Mouse (Mus musculus) left cerebral cortex, postnatal 10 days (tissue): ENCODE data around the gene Mstn. TPM values are rescaled to one million over a fixed set of nuclear protein-coding genes. Genes with fewer than 3 reads are reported as not detected.

Experiments
- DNase-seq, 2 experiments: peaks; one replicate each; pipeline ENCODE4 v3.0.0; 2021 to 2022; ENCODE audit warnings: low spot score in 2 of 2, mixed read lengths in 1 of 2; ENCODE audit errors: extremely low spot score in 1 of 2
- intact Hi-C: fragments of 180-260 bp; cut with DNase I; formaldehyde crosslinking; loops from one replicate; pipeline ENCODE4 v1.15.1; 2025
- total RNA-seq, 2 experiments: library from RNA; stranded (reverse); gene quantifications; 2 replicates each; pipeline ENCODE4 v1.2.3; 2021

The Mstn gene
- total RNA-seq = 1 to 10 TPM; 1.7 to 2.0 TPM

DNA sequence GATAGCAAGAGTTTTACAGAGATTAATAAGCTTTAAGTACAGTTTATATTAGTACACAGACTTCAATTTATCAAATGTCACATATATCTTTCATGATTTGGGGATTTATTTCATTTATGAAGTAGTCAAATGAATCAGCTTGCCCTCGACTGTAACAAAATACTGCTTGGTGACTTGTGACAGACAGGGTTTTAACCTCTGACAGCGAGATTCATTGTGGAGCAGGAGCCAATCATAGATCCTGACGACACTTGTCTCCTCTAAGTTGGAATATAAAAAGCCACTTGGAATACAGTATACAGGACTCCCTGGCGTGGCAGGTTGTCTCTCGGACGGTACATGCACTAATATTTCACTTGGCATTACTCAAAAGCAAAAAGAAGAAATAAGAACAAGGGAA is at the start of gene Mstn:
TSS of gene Mstn (plus strand) at position 301 of the 400 bp plus-strand sequence.
- intact Hi-C loops = loop anchor here (5.0 kb wide), 1 partner anchor 291 kb away; the partner anchor contains the start of genes Asdurf, Asnsd1 and Gm28551
- DNase-seq = no peak

- intact Hi-C loops = no loop called here
- peak in 1 of 2 experiments; percentile 59 for DNase-seq
Measured at GRCm38 (mm10) chr1:53014716-53015115, 46.7 kb upstream of the Mstn start.

DNA sequence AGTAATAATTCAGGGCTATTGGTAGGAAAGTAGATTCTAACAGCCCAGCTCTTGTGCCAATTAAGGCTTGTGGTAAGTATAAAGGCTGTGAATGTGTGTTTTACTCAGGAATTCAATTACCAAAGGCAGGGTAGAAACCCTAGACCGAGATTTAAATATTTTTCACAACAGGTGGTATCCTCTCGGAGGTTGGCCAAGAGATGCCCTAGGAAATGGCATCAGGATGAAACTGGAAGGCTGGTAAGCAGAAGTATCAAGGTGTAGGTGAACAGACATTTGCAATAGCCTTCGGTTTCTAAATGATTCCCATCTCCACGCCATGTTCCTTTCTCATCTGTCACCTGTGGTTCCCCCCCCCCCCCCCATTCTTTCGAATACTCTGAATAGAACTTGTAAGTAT is 45.8 kb upstream of the Mstn start:
- intact Hi-C loops = no loop called here

DNA sequence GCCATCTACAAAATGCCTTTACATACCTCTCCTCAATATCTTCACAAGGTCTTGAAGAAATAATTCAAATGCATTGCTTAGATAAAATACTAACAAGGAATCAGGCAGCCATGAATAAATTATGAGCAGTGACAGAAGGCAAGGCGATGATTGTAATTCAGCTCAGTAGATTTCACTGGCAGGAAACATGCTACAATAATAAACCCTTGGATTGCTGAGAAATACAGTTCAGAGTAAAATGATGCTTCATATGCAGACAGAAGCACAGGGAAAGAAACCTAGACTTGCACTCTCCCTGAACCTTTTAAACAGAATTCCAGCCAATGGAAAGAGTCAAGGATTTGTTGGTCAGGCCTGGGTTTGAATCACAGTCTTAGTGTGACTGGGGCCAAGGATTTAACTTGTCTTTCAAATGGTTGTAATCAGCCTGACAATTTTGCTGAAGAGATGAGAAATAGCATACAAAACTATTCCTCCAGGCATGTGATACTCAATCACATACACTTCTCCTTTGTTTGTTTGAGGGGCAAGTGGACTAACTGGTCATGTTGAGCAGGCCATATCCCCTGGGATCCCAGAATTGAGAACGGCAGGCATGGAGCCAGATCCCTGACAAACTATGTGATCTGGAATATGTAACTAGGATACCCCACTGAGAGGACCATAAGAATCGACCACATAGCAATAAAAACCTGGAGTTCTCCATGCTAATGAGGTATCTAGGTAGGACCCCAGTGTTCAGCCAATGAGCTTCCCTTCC is 42.5 kb upstream of the Mstn start:
- DNase-seq = peak in 1 of 2 experiments; percentile 17
- intact Hi-C loops = no loop called here

More for the DNA sequence above, 45.8 kb upstream of the Mstn start:
- no peak for DNase-seq

DNA sequence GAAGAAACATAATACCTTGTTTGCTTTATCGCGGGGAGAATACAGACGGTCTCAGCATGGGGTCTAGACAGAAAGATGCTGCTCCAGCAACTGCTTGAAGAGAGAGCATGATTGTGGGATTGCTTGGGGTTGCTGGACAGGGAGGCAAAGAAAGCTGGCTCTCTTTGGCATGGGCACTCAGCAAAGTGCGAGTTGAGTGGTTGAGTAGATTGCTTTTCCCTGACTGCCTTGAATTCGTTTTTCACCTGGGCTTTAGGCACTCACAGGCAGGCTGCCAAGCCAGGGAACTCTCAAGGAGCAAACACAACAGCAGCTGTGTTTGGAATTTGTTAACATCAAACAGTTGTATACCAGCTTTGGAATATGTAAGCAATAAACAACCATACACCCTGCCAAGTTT is 41.4 kb upstream of the Mstn start, which contains the start of gene 1700019D03Rik:
TSS of gene 1700019D03Rik (minus strand) at position 101 of the 400 bp plus-strand sequence.
- no peak for DNase-seq

DNA sequence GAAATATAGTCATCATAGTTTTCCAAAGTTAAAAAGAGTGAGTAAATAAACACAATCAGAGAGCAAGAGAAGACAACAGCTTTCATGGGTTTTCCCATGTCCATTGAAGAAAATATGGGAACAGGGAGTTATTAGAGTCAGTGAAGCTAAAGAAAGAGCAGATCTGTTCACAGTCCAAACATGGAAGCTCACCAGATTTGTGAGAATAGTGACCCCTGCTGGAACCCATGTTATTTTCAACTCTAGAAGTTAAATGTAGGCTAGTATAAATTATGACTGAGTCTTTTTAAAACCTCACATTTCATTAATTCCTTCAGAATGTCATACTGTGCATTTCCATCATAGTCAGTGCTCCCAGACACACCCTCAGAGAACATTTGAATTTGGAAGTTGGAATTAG is 28.9 kb upstream of the Mstn start:
- intact Hi-C loops = loop anchor here (5.0 to 10.0 kb wide), 3 partner anchors 78 to 728 kb away; no protein-coding TSS in a partner anchor
- DNase-seq = peak in 1 of 2 experiments; percentile 34

More for the DNA sequence above, 41.4 kb upstream of the Mstn start, which contains the start of gene 1700019D03Rik:
- intact Hi-C loops = no loop called here

- intact Hi-C loops = loop anchor here (10.0 kb wide), 2 partner anchors 83 to 733 kb away; no protein-coding TSS in a partner anchor
- no peak for DNase-seq
Measured at GRCm38 (mm10) chr1:53037443-53037871, 24.0 kb upstream of the Mstn start.

DNA sequence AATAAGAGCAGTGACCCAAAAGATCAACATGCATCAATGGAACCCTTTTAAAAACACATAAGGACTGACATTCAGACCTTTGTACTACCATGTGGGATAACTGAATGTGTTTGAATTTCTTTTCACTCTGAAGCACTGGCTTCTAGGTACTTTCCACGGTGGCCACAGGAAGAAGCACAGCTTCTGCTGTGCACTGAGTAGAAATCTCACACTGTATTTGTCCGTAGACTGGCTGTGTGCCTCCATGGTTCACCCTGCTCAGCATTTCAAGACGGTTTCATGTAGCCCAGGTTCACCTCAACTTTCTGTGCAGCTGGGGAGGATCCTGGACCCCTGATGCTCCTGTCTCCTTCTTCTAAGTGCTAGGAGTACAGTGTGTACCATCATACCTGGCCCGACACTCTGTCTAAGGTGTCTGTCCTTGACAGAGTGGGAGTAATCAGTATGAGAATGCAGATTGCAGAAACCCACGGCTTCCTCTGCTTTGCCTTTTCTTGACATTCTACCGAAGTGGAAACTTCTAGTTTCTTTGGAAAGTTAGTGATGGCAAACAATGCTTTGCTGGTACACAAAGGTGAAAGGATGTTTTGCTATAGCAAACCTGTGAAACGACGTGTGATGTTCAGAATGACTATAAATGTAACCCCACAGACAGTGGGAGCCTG is 11.5 kb upstream of the Mstn start:
- intact Hi-C loops = no loop called here
- DNase-seq = no peak

DNA sequence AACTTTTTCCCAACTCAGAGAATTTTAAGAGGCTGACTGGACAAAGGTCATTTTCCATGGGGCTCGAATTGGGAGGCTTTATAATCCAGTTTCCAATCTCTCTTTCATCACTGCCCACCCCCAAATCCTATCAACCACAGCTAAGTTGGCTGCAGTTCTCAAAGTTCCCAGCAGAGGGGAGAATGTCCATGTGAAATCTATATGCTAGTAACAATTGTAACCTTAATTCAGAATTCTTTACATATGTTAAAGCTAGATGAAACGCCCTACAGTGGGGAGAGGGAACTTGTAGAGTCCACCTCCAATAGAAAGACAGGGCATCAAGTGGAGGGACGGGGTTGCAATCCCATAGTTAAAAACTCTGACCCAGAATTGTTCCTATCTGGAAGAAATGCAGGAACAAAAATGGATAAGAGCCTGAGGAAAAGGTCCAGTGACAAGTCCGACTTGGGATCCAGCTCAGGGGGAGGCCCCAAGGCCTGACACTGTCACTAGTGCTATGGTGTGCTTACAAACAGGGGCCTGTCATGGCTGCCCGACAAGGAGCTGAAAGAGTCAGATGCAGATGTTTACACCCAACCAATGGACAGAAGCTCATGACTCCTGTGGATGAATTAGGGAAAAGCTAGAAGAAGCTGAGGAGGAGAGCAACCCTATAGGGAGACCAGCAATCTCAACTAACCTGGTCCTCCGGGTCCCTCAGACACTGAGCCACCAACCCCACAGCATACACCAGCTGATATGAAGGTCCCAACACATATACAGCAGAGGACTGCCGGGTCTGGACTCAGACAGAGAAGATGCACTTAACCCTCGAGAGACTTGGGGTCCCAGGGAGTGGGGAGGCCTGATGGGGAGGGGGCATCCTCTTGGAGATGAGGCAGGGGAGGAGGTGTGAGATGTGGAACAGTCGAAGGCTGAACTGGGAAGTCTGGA is 8.1 kb upstream of the Mstn start:
- DNase-seq = peak; percentile 61 to 62
- intact Hi-C loops = loop anchor here (2.0 kb wide), 1 partner anchor 219 kb away; no protein-coding TSS in a partner anchor

DNA sequence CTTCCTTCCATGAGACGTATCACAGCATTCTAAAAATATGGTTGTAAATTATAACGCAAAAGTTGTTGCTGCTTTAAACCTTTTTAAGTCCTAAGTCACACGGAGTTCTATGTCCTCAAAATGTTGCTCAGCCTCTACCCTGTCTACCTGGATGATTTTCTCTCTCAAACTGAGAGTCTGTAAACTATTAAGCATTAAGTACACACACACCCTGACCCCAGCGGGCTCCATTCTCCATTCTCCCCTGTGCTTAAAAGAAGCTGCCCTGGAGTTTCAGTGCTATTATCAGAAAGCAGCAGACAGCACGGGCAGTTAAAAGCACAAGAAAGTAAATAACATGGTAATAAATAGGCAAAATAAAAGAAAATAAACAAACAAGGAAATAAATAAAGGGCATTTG is 2.3 kb upstream of the Mstn start:
- no peak for DNase-seq
- intact Hi-C loops = no loop called here

- DNase-seq = no peak
- intact Hi-C loops = loop anchor here (5.0 kb wide), 1 partner anchor 292 kb away; the partner anchor contains the start of genes Asdurf, Asnsd1 and Gm28551
Measured at GRCm38 (mm10) chr1:53060499-53060898, 941 bp upstream of the Mstn start.

- intact Hi-C loops = loop anchor here (5.0 kb wide), 1 partner anchor 290 kb away; the partner anchor contains the start of genes Asdurf, Asnsd1 and Gm28551
- DNase-seq = peak in 1 of 2 experiments; percentile 69
Measured at GRCm38 (mm10) chr1:53061871-53062608, 600 bp downstream of the Mstn start.

- no peak for DNase-seq
- intact Hi-C loops = loop anchor here (5.0 kb wide), 1 partner anchor 288 kb away; the partner anchor contains the start of genes Asdurf, Asnsd1 and Gm28551
Measured at GRCm38 (mm10) chr1:53063921-53064320, 2.5 kb downstream of the Mstn start.

GRCm38 (mm10) chr1:53069726-53070514 is 8.5 kb downstream of the Mstn start:
- no peak for DNase-seq

GRCm38 (mm10) chr1:53070664-53071175 is 9.3 kb downstream of the Mstn start:
- no peak for DNase-seq
- intact Hi-C loops = no loop called here

More at GRCm38 (mm10) chr1:53069726-53070514, 8.5 kb downstream of the Mstn start:
- intact Hi-C loops = no loop called here

GRCm38 (mm10) chr1:53076656-53077055 is 15.2 kb downstream of the Mstn start:
- intact Hi-C loops = no loop called here

DNA sequence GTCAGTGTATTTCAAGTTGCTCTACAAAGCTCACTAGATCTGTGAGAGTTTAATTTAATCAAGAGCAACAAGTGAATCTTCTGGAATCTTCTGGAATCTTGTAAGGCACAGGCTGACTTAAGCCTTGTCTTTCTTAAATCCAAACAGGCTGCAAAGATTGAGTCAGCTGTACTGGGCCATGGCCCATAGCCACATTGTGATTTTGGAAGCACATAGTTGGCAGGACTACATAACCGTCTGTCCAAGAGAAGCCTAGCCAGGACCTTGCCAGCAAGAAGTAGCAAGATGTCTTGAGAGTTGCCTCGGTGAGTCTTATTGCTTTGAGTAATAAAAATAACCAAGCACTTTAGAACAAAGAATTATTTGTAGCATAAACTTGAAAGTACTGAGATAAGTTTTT is 18.4 kb downstream of the Mstn start:
- intact Hi-C loops = no loop called here

More at GRCm38 (mm10) chr1:53076656-53077055, 15.2 kb downstream of the Mstn start:
- no peak for DNase-seq

More for the DNA sequence above, 18.4 kb downstream of the Mstn start:
- DNase-seq = no peak
